Mouse (Mus musculus): Measurements from ENCODE around the gene Filip1l.

Filip1l gene

GRCm38 (mm10) chr16:57575764-57576388, 223.0 kb downstream of the Filip1l start:
- no peak for DNase-seq

GRCm38 (mm10) chr16:57577519-57577918, 224.6 kb downstream of the Filip1l start:
- no peak for DNase-seq

- DNase-seq, result no peak
Measured at GRCm38 (mm10) chr16:57580041-57580440, 227.1 kb downstream of the Filip1l start.

GRCm38 (mm10) chr16:57582008-57582407, 229.1 kb downstream of the Filip1l start:
- no peak for DNase-seq

- DNase-seq, result no peak
Measured at GRCm38 (mm10) chr16:57585201-57585600, 232.3 kb downstream of the Filip1l start.

- DNase-seq, result no peak
Measured at GRCm38 (mm10) chr16:57593422-57594157, 240.7 kb downstream of the Filip1l start.

GRCm38 (mm10) chr16:57597295-57597957, 244.5 kb downstream of the Filip1l start:
- no peak for DNase-seq

- no peak for DNase-seq
Measured at GRCm38 (mm10) chr16:57601031-57601430, 248.1 kb downstream of the Filip1l start.

- DNase-seq, result peak; percentile 88
Measured at GRCm38 (mm10) chr16:57606444-57607227, 253.7 kb downstream of the Filip1l start, which contains the start of gene Cmss1. Gene Cmss1, minus strand, starts transcription at chr16:57606864.

- DNase-seq, result peak; percentile 49
Measured at GRCm38 (mm10) chr16:57611768-57612167, 258.9 kb downstream of the Filip1l start.

Measured in right cerebral cortex, postnatal 4 days (tissue).